Mouse (Mus musculus) right cerebral cortex, adult 18-20 months (tissue): ENCODE data around the gene Rpl23a.
"Not testable (repeated sequence)": the region's sequence is repeated elsewhere in the genome, so short reads cannot be mapped to it uniquely, and the experiment has no call there.

Source experiments
- DNase-seq: peaks from one replicate; pipeline ENCODE4 v3.0.0; 2022; ENCODE audit warnings: mixed read lengths

The Rpl23a gene

DNA sequence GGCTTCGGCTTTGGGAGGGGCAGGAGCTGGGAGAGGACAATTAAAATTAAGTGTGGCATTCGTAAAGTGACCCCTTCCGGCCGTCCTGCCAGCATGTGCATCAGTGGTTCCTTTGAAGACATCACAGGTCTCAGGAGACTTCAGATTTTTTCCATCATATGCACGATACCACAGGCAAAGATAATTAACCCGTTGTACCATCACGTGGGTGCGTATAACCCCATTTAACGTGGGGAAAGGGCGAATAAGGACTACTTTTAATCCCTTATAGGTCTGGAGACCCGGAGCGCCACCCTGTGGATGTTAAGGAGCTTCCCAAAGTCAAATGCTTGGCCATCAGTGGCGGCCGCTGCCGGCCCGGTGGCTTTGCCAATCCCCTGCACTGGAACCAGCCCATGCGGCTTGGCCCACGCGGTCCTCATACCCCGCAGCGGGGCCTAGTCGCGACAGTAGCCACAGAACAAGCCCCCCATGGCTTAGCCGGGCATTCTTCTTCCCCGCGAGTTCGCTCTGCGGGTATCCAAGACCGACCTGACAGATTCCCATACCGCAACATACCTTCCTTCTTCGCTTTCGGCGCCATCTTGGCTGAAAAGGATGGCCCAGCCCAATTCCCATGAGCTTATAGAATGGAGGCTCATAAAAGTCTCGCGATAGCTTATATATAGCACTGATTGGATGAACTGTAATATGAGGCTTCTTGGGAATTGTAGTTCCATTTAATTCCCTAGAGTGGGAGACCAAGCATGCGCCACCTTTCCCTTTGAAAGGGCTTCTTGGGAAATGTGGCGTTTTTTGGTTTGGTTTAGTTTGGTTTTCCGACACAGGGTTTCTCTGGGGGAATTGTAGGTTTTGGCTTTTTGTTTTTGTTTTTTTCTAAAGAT, at the start of gene Rpl23a:
TSS of gene Rpl23a (minus strand) at position 624 of the 884 bp plus-strand sequence.
- peak; percentile 87 for DNase-seq

DNA sequence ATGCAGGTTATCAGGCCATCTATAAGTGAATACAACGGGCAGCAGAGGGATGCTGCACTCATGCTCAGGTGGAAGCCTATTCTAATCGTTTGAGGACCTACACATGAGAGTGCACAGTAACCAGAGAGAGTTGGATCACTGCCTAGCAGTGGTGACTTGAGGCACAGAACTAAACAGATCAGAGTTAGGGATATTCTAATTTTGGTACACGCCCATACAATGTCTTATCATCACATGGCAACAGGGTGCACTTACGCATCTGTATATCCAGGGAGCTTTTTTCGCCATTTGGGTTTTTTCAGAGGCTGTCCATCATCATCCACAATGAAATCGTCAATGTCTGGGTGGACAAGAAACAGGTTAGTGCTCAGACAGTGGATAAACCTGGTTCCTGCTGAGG, 48.1 kb upstream of the Rpl23a start:
- no peak for DNase-seq

DNA sequence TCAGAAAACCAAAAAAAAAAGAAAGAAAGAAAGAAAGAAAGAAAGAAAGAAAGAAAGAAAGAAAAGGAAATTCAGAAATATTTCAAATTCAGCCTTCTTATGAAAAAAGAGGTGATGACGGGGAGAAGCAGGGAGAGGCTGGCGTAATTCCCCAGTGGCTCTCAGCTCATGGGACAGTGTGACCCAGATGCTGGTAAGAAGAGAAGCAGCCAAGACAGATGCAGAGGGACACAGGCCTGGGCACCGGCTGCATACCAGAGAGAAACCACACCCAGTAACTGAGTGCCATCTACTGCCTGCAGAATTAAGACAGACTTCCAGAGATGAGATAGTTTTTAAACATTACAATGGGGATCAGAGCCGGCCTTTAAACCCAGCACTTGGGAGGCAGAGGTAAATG, 40.2 kb upstream of the Rpl23a start:
- no peak for DNase-seq

DNA sequence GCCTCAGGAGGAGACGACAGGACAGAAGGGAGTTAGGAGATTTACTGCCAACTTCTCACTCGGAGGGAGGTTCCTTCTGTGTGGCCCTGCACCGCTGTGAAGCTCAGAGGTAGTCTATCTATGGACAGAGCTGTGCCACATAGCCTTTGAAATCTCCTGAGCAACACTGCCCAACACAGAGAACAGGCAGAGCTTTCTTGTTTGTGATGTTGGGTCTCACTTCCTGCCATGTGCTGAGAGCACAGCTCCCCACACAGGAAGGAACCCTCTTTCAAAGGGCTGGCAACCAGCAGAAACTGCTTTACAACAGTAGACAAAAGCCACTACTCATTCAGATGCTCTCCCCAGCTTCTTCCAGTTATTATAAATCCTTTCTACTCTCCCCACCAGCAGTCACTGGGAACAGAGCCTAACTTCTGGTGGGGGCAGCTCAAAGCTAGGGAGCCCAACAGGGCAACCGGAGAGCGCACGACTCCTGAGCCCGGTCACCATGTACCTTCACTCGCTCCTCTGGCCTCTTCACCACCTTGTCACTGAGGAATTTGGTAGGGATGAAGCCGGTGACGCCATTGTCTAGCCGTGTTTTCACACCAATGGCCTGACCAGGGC, 32.4 kb upstream of the Rpl23a start:
- DNase-seq, result no peak

DNA sequence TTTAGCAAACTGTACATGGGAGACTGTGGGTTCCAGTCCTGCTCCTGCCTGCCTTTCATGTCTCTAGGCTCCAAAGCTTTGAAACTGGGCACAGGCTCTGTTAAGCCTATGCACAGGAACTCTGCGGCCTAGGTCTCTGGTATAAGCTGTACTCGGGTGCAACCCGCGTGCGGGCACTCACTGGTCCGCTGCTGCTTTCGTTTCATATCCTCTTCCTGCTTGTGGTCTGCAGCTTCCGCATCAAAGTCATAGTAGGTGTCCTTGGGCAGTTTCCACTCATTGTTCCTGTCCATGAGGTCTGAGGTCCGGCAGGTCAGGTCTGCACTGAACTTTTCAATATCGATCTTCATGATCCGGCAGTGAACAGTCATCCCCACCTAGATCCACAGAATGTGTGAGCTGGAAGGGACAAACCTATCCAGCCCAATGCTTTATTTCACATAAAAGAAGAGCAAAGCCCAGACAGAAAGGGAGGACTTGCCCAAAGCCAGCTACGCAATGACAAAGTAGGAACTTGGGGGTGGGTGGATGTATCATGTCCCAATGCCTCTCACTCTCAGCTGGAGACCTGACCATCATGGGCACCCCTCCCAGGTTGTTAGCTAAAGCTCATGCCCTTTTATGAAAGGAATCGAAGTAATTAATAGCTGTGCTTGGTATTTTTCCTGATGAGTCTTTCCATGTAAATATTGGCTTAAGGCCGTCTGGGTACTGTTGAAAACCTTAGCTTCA, 29.9 kb upstream of the Rpl23a start:
- DNase-seq, result no peak

DNA sequence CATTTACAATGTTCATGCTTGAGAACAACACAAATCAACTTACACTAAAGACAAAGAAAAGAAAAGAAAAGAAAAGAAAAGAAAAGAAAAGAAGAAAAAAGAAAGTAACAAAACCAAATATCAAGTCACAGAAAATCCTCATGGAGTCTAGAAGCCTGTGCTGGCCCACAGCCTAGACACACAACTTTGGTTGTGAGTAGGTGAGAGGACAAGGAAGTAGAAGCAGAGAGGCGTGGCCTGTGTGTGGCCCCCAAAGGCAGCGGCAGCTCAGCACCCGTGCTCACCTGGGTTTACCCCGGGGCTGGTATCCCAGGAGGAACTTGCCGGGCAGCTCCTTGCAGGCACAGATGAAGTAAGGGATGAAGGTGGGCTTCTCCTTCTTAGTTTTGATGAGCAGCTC, 28.1 kb upstream of the Rpl23a start:
- no peak for DNase-seq

DNA sequence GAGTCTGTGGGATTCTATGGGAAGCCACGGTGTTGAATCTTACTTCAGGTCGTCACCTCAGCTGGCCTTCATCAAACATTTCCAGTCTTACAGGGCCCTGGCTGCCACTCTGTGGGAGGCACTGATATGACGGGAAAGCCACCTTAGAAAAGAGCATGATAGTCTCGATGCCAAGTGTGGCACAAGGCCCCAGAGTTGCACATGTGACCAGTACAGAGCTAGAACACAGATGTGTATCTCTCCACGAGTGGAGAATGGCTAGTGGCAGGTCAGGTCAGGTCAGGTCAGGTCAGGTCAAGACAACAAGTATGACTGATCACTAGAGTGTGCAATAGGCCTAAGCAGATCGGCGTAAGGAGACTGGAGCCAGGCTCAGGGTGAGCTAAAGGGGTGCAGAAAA, 27.2 kb upstream of the Rpl23a start:
- no peak for DNase-seq

DNA sequence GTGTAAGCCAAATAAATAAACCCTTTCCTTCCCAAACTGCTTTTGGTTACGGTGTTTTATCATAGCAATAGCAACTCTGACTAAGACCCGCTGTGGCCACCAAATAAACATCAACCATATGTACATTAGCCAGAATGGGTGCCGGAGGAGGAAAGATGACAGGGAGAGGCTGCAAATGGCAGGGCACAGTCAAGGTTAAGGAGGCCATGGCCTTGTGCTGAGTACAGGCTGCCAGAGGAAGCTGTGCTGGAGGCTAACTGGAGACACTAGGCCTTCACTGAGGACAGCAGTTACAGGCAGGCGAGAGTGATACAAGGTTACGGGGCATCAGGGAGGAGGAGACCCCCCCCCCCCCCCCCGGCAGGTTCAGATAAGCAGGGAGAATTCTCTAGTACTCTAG, 26.5 kb upstream of the Rpl23a start:
- DNase-seq, result no peak

DNA sequence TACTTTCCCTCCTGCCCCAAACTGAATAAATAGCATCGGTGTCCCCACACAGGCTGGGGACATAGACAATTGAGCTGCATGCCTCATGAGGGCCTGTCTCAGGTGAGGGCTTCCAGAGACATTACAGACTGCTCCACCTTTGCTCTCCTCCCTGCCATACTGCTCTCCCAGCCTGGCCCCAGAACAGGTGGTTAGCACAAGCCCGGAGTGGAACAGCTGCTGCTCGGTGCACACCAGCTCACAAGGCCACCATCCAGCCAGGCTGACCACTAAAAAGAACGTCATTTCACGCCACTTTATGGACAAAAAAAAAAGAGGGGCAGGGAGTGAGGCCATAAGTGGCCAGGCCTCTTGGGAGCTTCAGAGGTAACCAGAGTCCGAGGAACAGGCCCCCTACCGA, 23.8 kb upstream of the Rpl23a start:
- no peak for DNase-seq

DNA sequence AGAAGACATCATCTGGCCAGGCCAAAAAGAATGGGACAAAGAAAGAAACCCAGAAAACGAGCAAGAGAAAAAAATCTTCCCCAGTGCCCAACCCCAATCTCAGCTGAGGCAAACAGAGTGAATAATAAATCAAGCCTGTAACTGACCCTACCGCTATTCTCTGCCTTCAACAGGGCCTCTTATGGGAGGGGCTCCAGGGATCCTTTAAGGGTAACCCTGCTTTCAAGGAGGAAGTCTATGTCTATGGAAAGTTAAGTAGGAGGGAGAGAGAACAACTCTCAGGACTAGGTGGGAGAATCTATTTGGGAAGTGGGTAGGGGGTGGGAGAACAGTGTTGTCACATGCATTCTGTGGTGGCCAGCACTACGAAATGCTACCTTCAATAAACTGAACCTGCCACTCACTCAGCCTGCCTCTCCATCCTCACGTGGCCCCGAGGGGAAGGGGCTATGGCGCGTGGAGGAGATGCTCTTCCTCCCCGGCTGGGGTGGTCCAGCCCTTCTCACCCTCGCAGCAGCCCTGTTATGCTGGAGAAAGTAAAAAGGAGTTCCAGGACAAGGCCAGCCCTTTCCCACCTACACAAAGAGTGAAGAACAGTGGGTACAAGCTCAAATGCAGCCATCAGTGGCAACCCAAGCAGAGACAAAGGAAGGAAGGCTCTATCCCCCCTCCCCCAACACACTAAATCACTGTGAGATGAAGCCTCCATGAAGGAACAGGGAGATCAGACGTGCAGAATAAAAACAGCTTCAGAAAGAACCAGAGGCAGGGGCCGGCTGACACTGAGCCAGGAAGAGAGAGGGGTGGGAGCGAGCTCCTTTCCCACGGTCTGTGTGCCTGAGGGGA, 22.2 kb upstream of the Rpl23a start:
- DNase-seq, result no peak

DNA sequence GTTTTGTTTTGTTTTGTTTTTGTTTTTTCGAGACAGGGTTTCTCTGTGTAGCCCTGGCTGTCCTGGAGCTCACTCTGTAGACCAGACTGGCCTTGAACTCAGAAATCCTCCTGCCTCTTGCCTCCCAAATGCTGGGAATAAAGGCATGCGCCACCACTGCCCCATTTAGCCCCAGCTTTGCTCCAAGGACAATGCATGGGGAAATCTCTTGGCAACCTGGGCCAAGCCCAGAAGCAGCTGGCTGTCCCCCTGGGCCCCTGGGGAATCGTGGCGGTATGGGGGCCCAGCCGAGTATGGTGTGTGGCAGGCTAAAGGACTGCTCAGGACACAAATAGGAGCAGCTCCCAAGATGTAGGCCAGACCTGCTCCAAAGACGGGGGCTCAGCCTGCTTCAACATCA, 20.9 kb upstream of the Rpl23a start:
- no peak for DNase-seq

DNA sequence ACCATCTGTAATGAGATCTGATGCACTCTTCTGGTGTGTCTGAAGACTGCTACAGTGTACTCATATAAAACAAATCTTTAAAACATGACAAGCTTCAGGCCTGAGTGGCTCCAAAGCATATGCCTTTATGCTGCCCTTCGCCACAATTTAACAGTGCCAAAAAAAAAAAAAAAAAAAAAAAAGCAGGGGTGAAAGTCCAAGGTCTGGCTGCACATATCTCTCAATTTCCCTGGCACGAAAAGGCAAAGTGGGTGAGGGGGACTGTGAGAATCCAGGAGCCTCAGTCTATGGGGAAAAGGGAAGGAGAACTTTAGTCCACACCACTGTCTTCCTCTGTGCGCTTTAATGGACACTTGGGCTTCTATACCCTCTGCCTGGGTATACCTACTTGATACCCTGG, 19.0 kb upstream of the Rpl23a start:
- no peak for DNase-seq

DNA sequence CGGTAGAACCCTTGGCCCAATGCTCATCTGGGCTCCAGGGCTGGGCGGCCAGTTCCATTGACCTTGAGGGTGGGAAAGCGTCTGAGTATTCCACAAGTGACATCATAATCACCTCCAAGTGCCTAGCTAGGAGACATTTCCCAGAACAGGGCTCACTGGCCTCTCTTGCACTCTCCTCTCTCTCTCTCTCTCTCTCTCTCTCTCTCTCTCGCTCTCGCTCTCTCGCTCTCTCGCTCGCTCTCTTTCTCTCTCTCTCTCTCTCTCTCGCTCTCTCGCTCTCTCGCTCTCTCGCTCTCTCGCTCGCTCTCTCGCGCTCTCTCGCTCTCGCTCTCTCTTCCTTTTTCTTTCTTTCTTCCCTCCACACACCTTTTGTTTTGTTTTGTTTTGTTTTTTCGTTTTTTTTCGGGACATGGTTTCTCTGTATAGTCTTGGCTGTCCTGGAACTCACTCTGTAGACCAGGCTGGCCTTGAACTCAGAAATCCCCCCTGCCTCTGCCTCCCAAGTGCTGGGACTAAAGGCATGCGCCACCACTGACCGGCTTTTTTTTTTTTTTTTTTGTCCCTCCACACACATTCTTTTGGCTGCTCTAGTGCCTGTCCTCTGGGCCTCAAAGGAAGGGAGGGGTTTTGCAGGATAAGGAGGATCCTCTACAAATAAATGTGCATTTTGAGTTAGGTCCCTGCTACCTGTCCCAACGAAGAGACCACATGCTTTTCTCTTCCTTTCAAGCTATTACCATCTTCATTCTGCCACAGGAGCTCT, 11.9 kb upstream of the Rpl23a start:
- no peak for DNase-seq

DNA sequence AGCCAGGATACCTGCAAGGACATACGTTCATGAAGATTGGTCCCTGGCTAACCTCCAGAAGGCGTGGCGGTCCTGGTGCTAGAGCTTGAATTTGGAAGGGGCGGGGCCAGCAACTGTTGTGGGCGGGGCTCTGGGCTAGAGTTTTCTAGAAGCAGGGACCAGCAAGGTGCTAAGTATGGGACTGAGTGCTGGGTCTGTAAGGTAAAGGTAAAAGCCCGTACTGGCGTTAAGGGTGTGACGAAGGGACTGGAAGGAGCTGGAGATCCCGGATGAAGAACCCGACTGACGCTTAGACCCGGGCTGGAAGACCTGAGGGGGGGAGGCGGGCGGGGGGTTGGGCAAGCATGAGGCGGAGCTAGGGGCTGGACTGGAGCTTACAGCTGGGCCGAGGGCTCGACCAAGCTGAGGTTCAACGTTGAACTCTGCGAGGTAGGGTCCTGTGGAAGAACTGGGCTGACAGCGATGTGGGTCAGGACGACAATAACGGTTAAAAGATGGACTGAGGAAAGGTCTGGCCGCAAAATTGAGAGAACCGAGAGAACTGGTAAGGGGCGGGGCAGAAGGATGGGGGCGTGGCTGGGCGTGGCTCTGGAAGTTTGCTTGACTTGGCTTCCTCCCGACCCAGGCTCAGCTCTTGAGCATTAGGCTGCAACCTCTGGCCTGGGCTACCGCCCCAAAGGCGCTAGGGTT, 11.2 kb upstream of the Rpl23a start:
- no peak for DNase-seq

DNA sequence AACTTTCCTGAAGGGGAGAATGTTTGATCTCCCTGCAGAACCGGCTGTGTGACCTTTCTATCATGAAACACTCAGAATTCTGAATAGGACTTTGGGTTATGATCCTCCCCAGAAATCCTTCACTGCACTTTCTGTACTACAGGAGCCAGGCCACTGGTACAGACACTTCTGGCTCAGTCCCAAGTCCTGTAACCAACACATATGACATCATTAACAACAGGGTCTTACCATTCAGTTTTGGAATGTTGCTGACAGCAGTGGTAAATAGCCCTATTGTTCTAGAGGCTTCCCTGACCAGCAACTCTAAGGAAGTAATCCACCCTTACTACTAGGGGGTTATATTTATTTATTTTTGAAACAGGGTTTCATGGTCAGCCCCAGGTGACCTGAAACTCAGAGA, 9.7 kb upstream of the Rpl23a start, which contains the start of gene Proca1:
TSS of gene Proca1 (plus strand) at position 280 of the 400 bp plus-strand sequence.
- no peak for DNase-seq

DNA sequence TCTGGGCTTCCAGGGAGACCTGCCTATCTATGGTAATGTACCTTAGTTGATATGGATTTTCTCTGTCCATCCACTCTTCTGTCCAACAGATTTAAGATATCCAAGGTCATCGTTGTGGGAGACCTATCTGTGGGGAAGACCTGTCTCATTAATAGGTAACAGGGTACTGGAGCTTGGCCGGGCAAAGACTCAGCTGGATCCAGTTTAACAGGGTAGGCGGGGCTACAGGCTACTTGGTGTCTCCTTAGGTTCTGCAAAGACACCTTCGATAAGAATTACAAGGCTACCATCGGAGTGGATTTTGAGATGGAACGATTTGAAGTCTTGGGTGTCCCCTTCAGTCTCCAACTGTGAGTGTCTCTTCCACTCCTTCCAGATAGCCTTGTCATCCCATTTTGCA, 6.7 kb upstream of the Rpl23a start:
- no peak for DNase-seq

DNA sequence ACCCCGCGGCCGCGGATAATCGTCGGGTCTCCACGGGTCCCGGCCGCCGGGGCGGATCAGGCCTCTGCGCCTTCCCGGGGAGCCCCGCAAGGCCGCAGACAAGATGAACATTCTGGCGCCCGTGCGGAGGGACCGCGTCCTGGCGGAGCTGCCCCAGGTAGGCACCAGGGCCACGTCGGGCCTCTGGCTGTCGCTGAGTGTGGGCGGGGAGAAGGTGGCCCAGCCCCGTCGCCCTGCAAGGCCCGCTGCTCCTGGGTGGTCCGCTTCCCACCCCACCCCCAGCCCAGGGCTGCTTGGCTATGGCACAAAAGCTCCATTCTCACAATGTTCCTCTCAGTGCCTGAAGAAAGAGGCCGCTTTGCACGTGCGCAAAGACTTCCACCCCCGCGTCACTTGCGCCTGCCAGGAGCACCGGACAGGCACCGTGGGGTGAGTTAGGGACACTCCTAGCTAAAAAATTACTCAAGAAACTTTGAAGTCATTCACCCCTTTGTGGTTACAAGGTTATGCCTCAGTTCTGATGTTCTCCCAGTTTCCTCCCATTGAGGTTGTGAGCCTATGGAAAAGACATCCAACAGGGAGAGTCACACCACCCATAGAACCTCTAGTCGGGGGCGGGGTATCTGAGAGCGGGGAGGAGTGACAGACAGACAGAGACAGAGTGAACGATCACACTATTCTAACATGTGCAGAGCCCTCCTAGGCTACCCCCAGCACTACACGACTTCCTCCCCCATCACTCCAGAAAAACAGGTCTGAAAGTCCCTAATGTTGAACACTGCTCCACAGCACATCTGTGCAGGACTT, 6.1 kb upstream of the Rpl23a start:
- DNase-seq, result peak; percentile 68

DNA sequence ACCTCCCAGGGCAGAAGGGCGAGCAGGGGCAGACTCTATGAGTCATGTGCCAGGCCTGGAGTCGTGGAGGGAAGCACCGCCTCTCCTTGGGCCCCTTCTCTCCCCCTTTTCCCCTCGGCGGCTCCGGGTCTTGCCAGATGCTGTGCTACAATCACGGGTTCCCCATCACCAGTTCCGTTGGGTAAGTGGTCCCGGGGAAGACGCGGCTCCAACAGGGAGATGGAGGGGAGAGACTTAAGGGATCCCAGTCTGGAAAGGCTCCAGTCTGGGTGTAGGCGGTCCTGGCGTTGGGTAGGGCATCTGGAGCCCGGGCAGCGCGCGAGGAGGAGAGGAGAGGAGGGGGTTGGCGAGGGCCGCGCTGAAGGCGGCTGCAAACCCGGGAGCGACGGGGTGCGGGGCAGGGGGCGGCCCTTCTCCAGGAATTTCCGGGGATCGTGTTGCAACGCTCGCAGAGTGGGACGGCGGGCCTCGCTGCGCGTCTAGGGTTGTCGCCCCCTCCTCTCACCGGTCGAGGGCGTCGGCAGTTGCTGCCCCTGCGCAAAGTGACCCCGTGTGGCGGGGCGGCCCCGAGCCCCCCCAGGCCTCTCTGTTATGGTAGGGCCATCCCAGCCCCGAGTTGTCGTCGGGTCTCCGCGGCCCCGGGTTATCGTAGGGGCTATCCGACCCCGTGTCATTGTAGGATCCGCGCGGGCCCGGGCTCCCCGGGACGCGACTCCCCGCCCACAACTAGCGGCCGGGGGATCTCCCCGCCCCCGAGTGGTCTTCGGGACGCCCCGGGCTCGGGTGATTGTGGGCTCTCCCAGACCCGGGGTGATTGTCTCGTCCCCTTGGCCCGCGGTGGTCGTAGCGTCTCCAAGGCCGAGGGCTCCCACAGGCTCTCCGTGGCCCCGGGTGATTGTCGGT, 5.2 kb upstream of the Rpl23a start, which contains the start of gene Rab34:
TSS of gene Rab34 (plus strand) at position 100 of the 903 bp plus-strand sequence.
- DNase-seq, result peak; percentile 64

DNA sequence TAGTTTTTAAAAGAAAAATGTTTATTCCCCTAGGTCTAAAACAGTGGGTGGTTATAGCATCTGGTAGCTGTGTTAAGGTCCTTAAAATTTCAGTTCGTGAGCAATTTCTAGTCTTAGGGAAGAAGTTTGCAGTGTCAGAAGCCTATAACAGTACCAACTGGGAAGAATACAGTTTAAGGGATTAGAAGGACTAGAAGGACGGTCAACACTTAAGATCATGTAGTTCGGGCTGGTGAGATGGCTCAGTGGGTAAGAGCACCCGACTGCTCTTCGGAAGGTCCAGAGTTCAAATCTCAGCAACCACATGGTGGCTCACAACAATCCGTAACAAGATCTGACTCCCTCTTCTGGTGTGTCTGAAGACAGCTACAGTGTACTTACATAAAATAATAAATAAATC, 1.3 kb upstream of the Rpl23a start:
- not testable (repeated sequence) for DNase-seq
